Mouse (Mus musculus) kidney, embryonic 15.5 days (tissue): Measurements from ENCODE around the gene Bmp7. TPM values are rescaled to one million over a fixed set of nuclear protein-coding genes. Genes with fewer than 3 reads are reported as not detected.

Experiments
- ATAC-seq: fragments of 200-750 bp; cut with Nextera tagmentation; replicated peaks from 2 replicates; pipeline ENCODE4 v1.8.0; 2017; ENCODE audit warnings: moderate TSS enrichment; ENCODE audit not compliant: low FRiP score
- H3K27ac ChIP-seq: fragments of 300-500 bp; sonication (generic); 2 replicates; pipeline ENCODE4 v1.5.1; 2015; ENCODE audit warnings: mild to moderate bottlenecking, inconsistent platforms
- H3K27me3 ChIP-seq: fragments of 300-500 bp; sonication (generic); 2 replicates; pipeline ENCODE4 v1.6.1; 2015; ENCODE audit warnings: inconsistent platforms
- H3K36me3 ChIP-seq: fragments of 300-500 bp; sonication (generic); 2 replicates; pipeline ENCODE4 v1.6.1; 2015; ENCODE audit warnings: inconsistent platforms
- H3K4me1 ChIP-seq: fragments of 300-500 bp; sonication (generic); 2 replicates; pipeline ENCODE4 v1.6.1; 2015; ENCODE audit warnings: inconsistent platforms
- H3K4me2 ChIP-seq: fragments of 300-500 bp; sonication (generic); 2 replicates; pipeline ENCODE4 v1.6.1; 2015; ENCODE audit warnings: moderate library complexity, mild to moderate bottlenecking, inconsistent platforms
- H3K4me3 ChIP-seq: fragments of 300-500 bp; sonication (generic); replicated peaks from 2 replicates; pipeline ENCODE4 v1.5.1; 2015; ENCODE audit warnings: mild to moderate bottlenecking, inconsistent platforms
- H3K9ac ChIP-seq: fragments of 300-500 bp; sonication (generic); 2 replicates; pipeline ENCODE4 v1.6.1; 2015; ENCODE audit warnings: mild to moderate bottlenecking, inconsistent platforms
- H3K9me3 ChIP-seq: fragments of 300-500 bp; sonication (generic); replicated peaks from 2 replicates; pipeline ENCODE4 v1.6.1; 2016; ENCODE audit warnings: inconsistent platforms
- WGBS: fragments of 180-500 bp; shearing (Covaris S2); methylation state at CpG from one replicate; pipeline ENCODE4 v1.1.7; 2015; ENCODE audit warnings: mixed read lengths; 5-methylcytosine and 5-hydroxymethylcytosine counted together
- polyA plus RNA-seq: library from polyadenylated mRNA; unstranded; fragments of >200 nt; fragmentation: Nextera tagmentation; extraction: Ambion mirVana; gene quantifications from 2 replicates; pipeline ENCODE4 v1.2.1, GENCODE M21; 2015

The Bmp7 gene
- polyA plus RNA-seq, 1 experiment from 2014 or later, result 46.3 TPM

DNA sequence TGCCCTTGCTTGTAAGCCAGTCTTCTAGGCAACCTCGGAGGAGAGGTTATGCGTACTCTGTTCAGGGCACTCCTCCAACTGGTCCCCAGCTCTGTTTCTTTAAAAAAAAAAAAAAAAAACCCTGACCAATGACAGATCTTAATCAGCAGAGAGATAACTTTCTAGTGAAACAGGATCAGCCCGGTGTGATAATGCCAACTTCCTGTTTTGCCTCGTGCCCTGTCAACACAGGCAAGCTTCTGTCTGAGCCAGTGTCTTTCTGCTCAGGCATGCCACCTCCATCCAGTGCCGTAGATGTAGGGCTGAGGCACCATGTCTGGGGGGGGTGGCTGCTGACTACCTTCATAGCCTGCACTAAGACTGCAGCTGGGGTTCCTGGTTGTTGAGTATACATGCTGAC is 12.5 kb downstream of the Bmp7 start:
- no peaks in the 10 kb centered on the region for H3K36me3 ChIP-seq
- no peak overlapping the region for H3K4me3 ChIP-seq
- 47% methylated on average over 5 of the region's 5 CpGs for WGBS
- H3K9ac ChIP-seq, result no peak overlapping the region
- ATAC-seq, result no peak
- peaks cover 88% of the 10 kb centered on the region for H3K4me1 ChIP-seq
- H3K27me3 ChIP-seq, result no peaks in the 10 kb centered on the region
- H3K4me2 ChIP-seq, result no peak overlapping the region
- no peak overlapping the region for H3K27ac ChIP-seq
- H3K9me3 ChIP-seq, result no peaks in the 10 kb centered on the region

DNA sequence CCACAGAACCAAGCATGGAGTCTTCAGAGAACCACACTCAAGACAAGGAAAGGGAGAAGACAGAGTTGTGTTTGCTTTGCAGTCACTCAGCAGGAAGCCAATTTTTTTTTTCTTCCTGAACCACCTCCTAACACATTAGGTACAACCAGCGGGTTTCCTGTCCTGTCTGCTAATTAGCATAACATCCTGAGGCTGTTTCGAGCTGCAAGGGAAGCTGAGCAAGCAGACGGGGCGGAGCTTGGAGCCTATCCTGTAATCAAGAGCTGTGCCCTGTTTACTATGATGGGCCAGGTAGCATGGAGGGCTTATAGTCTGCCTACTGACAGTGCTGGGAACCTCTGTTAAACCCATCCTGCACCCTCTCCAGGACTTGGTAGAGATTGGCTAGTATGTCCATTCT is 13.8 kb downstream of the Bmp7 start:
- Histone ChIP-seq H3K4me2 (no peak overlapping the region), H3K36me3 (no peaks in the 10 kb centered on the region), H3K27ac (no peak overlapping the region), H3K4me3 (no peak overlapping the region), H3K4me1 (peaks cover 79% of the 10 kb centered on the region), H3K9me3 (no peaks in the 10 kb centered on the region), H3K9ac (no peak overlapping the region), H3K27me3 (no peaks in the 10 kb centered on the region)
- 77% methylated on average over 4 of the region's 4 CpGs for WGBS
- ATAC-seq, result no peak

DNA sequence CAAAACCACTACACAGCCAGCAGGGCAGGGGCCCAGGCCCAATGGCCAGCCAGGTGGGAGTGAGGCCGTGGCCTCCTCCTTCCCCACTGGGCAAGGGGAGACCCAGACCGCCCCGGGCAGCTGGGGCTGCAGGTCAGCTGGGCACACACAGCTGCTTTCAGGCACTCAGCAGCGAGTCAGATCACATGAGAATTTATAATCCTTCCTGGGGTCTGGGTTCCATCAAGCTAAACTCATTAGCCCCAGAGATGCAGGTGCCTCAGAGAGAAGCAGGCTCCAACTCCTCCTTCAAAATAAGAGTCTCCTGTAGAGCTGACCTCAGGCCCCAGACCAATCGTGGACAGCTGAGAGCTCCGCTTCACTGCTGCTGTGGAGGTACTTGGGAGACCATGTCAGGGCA is 15.2 kb downstream of the Bmp7 start:
- peak; percentile 26; the same call in 1 of the 2 replicates for ATAC-seq

DNA sequence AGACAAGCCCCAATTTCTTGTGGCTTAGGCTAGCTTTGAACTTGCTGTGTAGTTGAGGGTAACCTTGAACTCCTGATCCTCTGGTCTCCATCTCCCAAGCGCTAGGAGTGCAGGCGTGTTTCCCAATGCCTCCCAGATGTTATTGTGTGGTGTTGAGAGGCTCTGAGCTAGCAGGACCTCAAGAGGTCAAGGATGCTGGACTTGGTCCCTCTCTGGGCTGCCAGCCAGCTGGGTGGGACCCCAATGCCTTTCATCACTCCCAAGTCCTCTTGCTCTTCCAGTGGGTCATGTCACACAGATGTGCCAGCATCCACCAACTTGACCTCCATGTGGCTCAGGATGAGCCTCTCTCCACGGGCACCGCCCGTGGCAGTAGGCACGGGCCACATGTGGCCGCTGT is 16.9 kb downstream of the Bmp7 start:
- H3K9me3 ChIP-seq, result no peaks in the 10 kb centered on the region
- WGBS, result 77% methylated on average over 7 of the region's 7 CpGs
- peaks cover 48% of the 10 kb centered on the region for H3K4me1 ChIP-seq
- no peak overlapping the region for H3K4me3 ChIP-seq
- H3K9ac ChIP-seq, result no peak overlapping the region
- no peak for ATAC-seq
- H3K4me2 ChIP-seq, result no peak overlapping the region
- H3K27ac ChIP-seq, result no peak overlapping the region
- no peaks in the 10 kb centered on the region for H3K36me3 ChIP-seq
- no peaks in the 10 kb centered on the region for H3K27me3 ChIP-seq

More for the DNA sequence above, 15.2 kb downstream of the Bmp7 start:
- Histone ChIP-seq H3K4me1 (peaks cover 65% of the 10 kb centered on the region), H3K4me2 (no peak overlapping the region), H3K9me3 (no peaks in the 10 kb centered on the region), H3K27me3 (no peaks in the 10 kb centered on the region), H3K27ac (peak overlapping the region; percentile 74), H3K36me3 (no peaks in the 10 kb centered on the region), H3K4me3 (no peak overlapping the region), H3K9ac (no peak overlapping the region)
- WGBS, result 14% methylated on average over 6 of the region's 6 CpGs

DNA sequence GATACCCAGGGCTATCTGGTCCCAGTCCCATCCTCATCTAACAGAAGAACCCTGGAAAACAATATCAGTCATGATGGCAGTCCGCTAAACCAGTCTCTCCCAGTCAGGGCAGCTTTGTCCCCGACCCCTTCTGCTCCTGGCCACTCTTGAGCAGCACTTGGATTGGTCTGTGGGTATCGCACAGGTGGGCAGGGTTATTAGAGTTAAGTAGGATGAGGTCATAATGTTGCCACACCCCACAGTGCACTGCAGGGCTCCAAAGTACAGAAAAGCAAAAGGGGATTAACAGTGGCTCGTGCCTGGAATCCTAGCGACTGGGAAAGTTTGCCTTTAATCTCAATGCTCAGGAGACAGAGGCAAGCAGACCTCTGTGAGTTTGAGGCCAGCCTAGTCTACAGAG is 17.5 kb downstream of the Bmp7 start:
- Histone ChIP-seq H3K36me3 (no peaks in the 10 kb centered on the region), H3K9ac (no peak overlapping the region), H3K27me3 (no peaks in the 10 kb centered on the region), H3K4me1 (peaks cover 42% of the 10 kb centered on the region), H3K27ac (no peak overlapping the region), H3K4me2 (no peak overlapping the region), H3K4me3 (no peak overlapping the region), H3K9me3 (no peaks in the 10 kb centered on the region)
- no peak for ATAC-seq
- 78% methylated on average over 5 of the region's 5 CpGs for WGBS

DNA sequence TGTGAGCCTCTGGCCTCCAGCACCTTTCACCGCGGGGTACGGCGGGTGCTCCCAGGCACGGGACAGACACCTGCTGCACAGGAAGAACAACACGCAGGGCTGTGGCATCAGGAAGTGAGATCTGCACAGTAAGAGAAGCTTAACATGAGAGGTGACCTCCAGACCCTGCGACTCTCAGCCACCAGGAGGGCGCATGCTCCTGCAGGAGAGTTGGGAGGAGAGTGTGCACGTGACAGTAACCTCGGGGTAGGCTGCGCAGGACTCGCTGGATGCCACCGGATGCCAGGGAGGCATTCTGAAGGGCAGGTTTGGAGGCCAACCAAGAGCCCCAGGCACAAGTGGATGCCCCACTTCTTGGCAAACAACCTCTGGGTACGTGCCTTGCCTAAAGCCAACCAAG is 26.1 kb downstream of the Bmp7 start:
- Histone ChIP-seq H3K27me3 (no peaks in the 10 kb centered on the region), H3K9ac (no peak overlapping the region), H3K4me3 (no peak overlapping the region), H3K36me3 (peaks cover 11% of the 10 kb centered on the region), H3K4me2 (no peak overlapping the region), H3K4me1 (peaks cover 27% of the 10 kb centered on the region), H3K9me3 (no peaks in the 10 kb centered on the region), H3K27ac (peak overlapping the region; percentile 42)
- peak; percentile 30; the same call in 1 of the 2 replicates for ATAC-seq
- WGBS, result 73% methylated on average over 14 of the region's 14 CpGs

DNA sequence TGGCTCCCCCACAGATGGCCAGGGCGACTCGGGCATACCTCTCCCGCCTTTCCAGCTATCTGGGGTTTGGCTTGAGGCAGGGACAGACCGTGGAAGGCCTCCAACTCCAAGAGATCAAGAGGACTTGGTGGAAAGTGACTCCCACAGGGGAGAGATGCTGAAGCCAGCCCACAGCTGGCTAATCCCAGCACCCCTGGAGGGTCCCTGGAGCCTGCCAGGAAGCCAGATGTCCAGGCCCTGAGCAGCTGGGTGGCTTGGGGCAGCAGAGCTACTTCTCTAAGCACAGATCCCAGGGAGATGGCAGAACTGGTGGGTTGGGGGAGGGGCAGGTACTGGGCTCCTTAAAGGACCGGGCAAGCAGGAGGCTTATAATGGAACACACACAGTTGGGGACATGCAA is 28.4 kb downstream of the Bmp7 start:
- H3K9ac ChIP-seq, result no peak overlapping the region
- H3K36me3 ChIP-seq, result peaks cover 11% of the 10 kb centered on the region
- no peak; the same call in 1 of the 2 replicates for ATAC-seq
- 0 out of 2 replicates have a peak overlapping the region, but pooled peaks have one; percentile 15 for H3K27ac ChIP-seq
- no peaks in the 10 kb centered on the region for H3K9me3 ChIP-seq
- WGBS, result 52% methylated on average over 5 of the region's 5 CpGs
- no peak overlapping the region for H3K4me3 ChIP-seq
- no peak overlapping the region for H3K4me2 ChIP-seq
- H3K27me3 ChIP-seq, result no peaks in the 10 kb centered on the region
- H3K4me1 ChIP-seq, result peaks cover 41% of the 10 kb centered on the region

DNA sequence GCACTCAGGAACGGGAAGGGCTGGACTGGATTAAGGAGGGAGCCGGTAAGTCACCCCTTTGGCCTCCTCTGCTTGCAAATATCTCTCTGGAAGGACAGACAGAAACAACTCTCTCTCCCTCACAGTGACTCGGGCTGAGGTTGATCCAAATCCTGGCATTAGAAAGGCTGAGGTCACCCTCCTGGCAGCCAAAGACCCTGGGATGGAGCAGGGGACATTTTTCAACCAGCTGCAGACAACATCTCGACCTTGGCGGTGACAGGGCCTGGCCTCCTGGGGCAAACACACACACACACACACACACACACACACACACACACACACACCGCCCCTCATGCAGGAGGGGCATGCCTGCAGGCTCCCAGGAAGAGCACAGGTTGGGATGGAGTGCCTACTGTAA is 29.0 kb downstream of the Bmp7 start:
- no peak overlapping the region for H3K4me3 ChIP-seq
- 74% methylated on average over 6 of the region's 6 CpGs for WGBS
- peaks cover 11% of the 10 kb centered on the region for H3K36me3 ChIP-seq
- no peak overlapping the region for H3K4me2 ChIP-seq
- no peak for ATAC-seq
- 0 out of 2 replicates have a peak overlapping the region, but pooled peaks have one; percentile 15 for H3K27ac ChIP-seq
- no peak overlapping the region for H3K9ac ChIP-seq
- H3K27me3 ChIP-seq, result no peaks in the 10 kb centered on the region
- H3K4me1 ChIP-seq, result peaks cover 46% of the 10 kb centered on the region
- H3K9me3 ChIP-seq, result no peaks in the 10 kb centered on the region

DNA sequence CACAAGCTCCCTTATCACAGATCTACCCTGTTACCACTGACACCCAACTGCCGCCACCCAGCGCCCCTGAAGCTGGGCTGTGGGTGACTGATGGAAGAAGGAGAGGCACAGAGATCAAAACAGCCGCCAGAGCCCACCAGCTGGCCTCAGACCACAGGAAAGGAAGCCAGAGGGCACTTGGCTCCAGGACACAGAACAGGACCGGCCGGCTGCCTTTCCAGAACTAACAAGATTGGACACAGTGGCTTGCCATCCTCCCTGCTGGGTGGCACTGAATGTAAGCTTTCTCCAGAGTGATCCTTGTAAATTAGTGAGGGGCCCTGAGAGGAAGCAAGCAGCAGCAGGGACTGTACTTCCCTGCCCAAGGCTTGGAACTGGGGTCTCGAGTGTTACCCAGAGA is 30.7 kb downstream of the Bmp7 start:
- Histone ChIP-seq H3K36me3 (peaks cover 9% of the 10 kb centered on the region), H3K9ac (no peak overlapping the region), H3K27ac (no peak overlapping the region; the same call in 1 of the 2 replicates), H3K27me3 (no peaks in the 10 kb centered on the region), H3K4me3 (no peak overlapping the region), H3K4me1 (peaks cover 51% of the 10 kb centered on the region), H3K9me3 (no peaks in the 10 kb centered on the region), H3K4me2 (no peak overlapping the region)
- ATAC-seq, result no peak
- 75% methylated on average over 6 of the region's 6 CpGs for WGBS

DNA sequence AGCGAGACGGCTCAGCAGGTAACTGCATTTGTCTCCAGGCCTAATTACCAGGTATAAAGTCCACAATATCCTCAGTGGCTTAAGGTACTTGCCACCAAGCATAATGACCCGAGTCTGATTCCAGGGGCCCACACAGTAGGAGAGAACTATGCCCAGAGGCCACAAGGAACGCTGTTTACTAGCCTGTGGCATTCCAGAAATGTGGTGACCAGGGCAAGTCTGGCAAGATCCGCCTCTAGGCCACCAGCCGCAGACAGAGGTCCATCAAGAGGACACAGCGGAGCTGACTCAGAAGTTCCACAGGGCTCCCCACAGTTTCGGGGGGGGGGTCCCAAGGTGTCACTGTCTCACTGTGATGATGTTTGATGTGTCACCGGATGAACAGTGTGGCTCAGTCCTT is 34.0 kb downstream of the Bmp7 start:
- 0 out of 2 replicates have a peak, but pooled peaks have one; percentile 9 for ATAC-seq
- no peaks in the 10 kb centered on the region for H3K27me3 ChIP-seq
- no peak overlapping the region for H3K4me2 ChIP-seq
- peaks cover 8% of the 10 kb centered on the region for H3K36me3 ChIP-seq
- H3K4me1 ChIP-seq, result peaks cover 63% of the 10 kb centered on the region
- no peaks in the 10 kb centered on the region for H3K9me3 ChIP-seq
- no peak overlapping the region for H3K9ac ChIP-seq
- H3K4me3 ChIP-seq, result no peak overlapping the region
- H3K27ac ChIP-seq, result peak overlapping the region; percentile 45; the same call in 1 of the 2 replicates
- 70% methylated on average over 9 of the region's 9 CpGs for WGBS

DNA sequence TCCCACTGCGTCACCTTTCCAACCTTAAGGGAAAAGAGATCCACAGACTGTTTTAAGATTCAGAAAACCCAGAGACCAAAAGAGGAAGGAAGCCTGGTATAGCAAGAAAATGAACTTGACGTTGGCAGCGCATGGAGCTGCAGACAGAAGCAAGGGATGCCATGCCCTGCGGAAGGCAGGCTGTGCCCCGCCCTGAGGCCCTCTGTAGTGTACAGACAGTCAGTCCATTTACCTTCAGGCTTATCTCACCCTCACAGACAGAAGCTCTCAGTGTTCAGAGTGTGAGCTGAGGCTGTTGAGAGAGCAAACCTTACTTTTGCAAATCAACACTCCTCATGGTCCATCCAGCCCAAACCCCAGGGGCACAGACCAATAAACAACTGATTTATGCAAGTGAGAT is 35.1 kb downstream of the Bmp7 start:
- 89% methylated on average over 5 of the region's 5 CpGs for WGBS
- no peaks in the 10 kb centered on the region for H3K9me3 ChIP-seq
- H3K9ac ChIP-seq, result no peak overlapping the region
- no peak overlapping the region for H3K4me2 ChIP-seq
- no peak overlapping the region for H3K4me3 ChIP-seq
- peaks cover 4% of the 10 kb centered on the region; the same call in 1 of the 2 replicates for H3K36me3 ChIP-seq
- no peak overlapping the region for H3K27ac ChIP-seq
- no peaks in the 10 kb centered on the region for H3K27me3 ChIP-seq
- peaks cover 68% of the 10 kb centered on the region for H3K4me1 ChIP-seq
- no peak for ATAC-seq

DNA sequence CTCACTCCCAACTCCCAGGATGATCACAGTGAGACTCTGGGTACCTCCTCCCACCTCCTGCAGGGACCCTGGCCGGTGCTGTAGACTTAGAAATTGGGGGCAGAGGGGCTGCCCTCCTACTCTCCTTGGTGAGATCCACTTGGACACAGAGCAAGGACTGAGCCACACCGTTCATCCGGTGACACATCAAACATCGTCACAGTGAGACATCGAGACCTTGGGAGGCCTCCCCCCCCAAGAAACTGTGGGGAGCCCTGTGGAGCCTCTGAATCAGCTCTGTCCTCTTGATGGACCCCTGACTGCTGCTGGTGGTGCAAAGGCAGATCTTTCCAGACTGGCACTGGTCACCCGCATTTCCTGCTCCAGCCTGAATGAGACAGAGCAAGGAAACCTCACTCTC is 35.5 kb downstream of the Bmp7 start:
- no peak for ATAC-seq
- peaks cover 68% of the 10 kb centered on the region for H3K4me1 ChIP-seq
- H3K36me3 ChIP-seq, result peaks cover 4% of the 10 kb centered on the region; the same call in 1 of the 2 replicates
- WGBS, result 77% methylated on average over 6 of the region's 6 CpGs
- H3K4me2 ChIP-seq, result no peak overlapping the region
- H3K4me3 ChIP-seq, result no peak overlapping the region
- H3K27ac ChIP-seq, result no peak overlapping the region
- H3K27me3 ChIP-seq, result no peaks in the 10 kb centered on the region
- no peaks in the 10 kb centered on the region for H3K9me3 ChIP-seq
- H3K9ac ChIP-seq, result no peak overlapping the region

DNA sequence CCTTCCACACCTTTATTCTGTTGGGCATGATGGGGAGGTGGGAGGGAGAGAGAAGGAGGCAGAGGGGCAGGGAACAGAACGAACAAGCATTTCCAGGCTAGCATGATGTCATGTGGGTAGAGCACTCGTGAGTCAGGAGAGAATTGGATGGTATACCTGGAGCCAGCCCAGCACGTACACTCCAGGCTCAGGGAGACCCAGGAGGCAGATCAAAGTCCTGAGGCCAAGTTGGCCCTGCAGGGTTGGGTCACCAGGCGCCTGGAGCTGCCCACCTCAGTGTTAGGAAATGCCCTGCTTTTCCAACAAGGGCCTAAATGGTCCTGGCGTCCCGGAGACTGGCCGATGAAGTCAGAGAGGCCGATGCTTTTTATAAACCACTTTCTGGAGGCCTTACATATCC is 36.6 kb downstream of the Bmp7 start:
- WGBS, result 83% methylated on average over 8 of the region's 8 CpGs
- Histone ChIP-seq H3K9me3 (no peaks in the 10 kb centered on the region), H3K4me3 (no peak overlapping the region), H3K4me1 (peaks cover 64% of the 10 kb centered on the region), H3K27me3 (no peaks in the 10 kb centered on the region), H3K9ac (no peak overlapping the region), H3K4me2 (no peak overlapping the region), H3K27ac (peak overlapping the region; percentile 27; the same call in 1 of the 2 replicates), H3K36me3 (peaks cover 13% of the 10 kb centered on the region)
- ATAC-seq, result no peak
